Comparison of ENCODE assay signal across 14 mouse cellular contexts in the genomic region with DNA sequence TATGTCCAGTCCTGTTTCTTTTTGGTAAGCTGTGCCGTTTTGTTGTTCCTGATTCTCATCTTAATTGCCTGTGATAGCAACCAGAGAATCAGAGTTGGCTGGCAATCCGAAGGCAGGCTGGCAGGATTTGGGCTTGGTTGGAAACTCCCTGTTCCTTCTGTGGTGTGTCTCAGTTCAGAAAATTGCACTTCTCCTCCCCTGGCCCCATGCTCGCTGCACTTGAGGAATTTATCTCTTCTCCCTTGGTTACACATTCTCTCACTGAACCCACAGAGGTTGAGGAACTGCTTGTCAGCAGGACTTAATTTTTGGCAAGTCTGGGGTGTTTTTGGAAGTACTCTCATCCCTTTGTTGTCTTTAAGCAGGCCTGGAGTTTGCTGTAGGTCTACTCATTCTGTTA. TPM values are rescaled to one million over a fixed set of nuclear protein-coding genes. Genes with fewer than 3 reads are reported as not detected.
DNase-seq lines count a peak whose midpoint lies in the region; ATAC-seq and TF ChIP-seq lines count a peak whose summit lies in the region.
"Had no signal": no experiment of that assay in that cellular context is flagged by ENCODE, and none has a peak within 500 bp of the region (broad histone marks: within the 10 kb centered on the region; RNA-seq: fewer than 3 reads in every experiment).

No protein-coding gene starts in this region.

- ATAC-seq in kidney, embryonic 15.5 days (replicated peaks; ENCODE audit: low FRiP score), result peak; percentile 90
- ATAC-seq: liver, postnatal 0 days had no signal

- no peak overlapping the region for H3K4me3 ChIP-seq in layer of hippocampus, adult 2 months
- no peak overlapping the region for H3K4me3 ChIP-seq in kidney, embryonic 15.5 days (replicated peaks)
- H3K4me3 ChIP-seq: hindbrain, embryonic 13.5 days had no signal

- no peaks in the 10 kb centered on the region for H3K36me3 ChIP-seq in kidney, embryonic 15.5 days
- H3K36me3 ChIP-seq: G1E; hindbrain, embryonic 13.5 days had no signal

- H3K9me3 ChIP-seq in kidney, embryonic 15.5 days (replicated peaks), result no peaks in the 10 kb centered on the region
- H3K9me3 ChIP-seq: G1E; hindbrain, embryonic 13.5 days had no signal

- DNase-seq in layer of hippocampus, postnatal 10 days (ENCODE audit: low spot score in 2 of 2), result peak; percentile 13 to 16
- no peak for DNase-seq in layer of hippocampus, adult 2 months (ENCODE audit: low spot score in 2 of 2)
- DNase-seq in 3134 (ENCODE audit: extremely low read depth, insufficient read length, low spot score), result peak; percentile 7
- DNase-seq in Muller cell, postnatal 12 days (ENCODE audit: inconsistent ontology term), result peak; percentile 96
- no peak for DNase-seq in adrenal gland, postnatal 36 days
- no peak for DNase-seq in spleen, postnatal 4 days (ENCODE audit: low spot score in 2 of 2)
- DNase-seq: adrenal gland, adult 2 months; cerebellum, adult 2 months; liver, postnatal 0 days; thymus, postnatal 14 days had no signal

- no peak for TF ChIP-seq CTCF in layer of hippocampus, adult 2 months (conservative IDR thresholded peaks at IDR 0.05)

- no peaks in the 10 kb centered on the region for H3K27me3 ChIP-seq in kidney, embryonic 15.5 days
- H3K27me3 ChIP-seq: hindbrain, embryonic 13.5 days had no signal

- WGBS in kidney, embryonic 15.5 days, result 28% methylated on average over 3 of the region's 3 CpGs

- H3K4me1 ChIP-seq in kidney, embryonic 15.5 days, result peaks cover 11% of the 10 kb centered on the region
- H3K4me1 ChIP-seq: hindbrain, embryonic 13.5 days had no signal

- H3K4me2 ChIP-seq in kidney, embryonic 15.5 days, result no peak overlapping the region
- H3K4me2 ChIP-seq: hindbrain, embryonic 13.5 days had no signal

- H3K9ac ChIP-seq in kidney, embryonic 15.5 days, result no peak overlapping the region
- H3K9ac ChIP-seq: hindbrain, embryonic 13.5 days; liver, postnatal 0 days had no signal

- H3K27ac ChIP-seq in layer of hippocampus, adult 2 months, result no peak overlapping the region
- peak overlapping the region; percentile 85 for H3K27ac ChIP-seq in kidney, embryonic 15.5 days
- H3K27ac ChIP-seq: hindbrain, embryonic 13.5 days had no signal

RNA-seq across cellular contexts. Expression of a gene that starts 29.3 kb away (rescaled TPM):
- 1 to 10 TPM; 3.6 to 4.3 TPM for total RNA-seq in layer of hippocampus, postnatal 10 days (2021)
- under 1 TPM; 0.64 to 0.86 TPM for total RNA-seq in layer of hippocampus, adult 2 months (2021)
- 34.8 and 35.6 TPM in 2 replicates for polyA plus RNA-seq in kidney, embryonic 15.5 days (2015; fragmentation: Nextera tagmentation; extraction: Ambion mirVana)
- total RNA-seq in adrenal gland, postnatal 36 days (2021), result 10 to 100 TPM in 1 of 2 experiments, 1 to 10 TPM in 1; 9.8 to 10.4 TPM
- total RNA-seq: monocyte, adult 5-6 weeks had no signal
- polyA plus RNA-seq: G1E had no signal

Comparison
In these comparisons a context has a peak if more than half of its experiments do, and no peak if none do; other contexts are left out.
1. DNase-seq: peak in layer of hippocampus, postnatal 10 days (2 of 2), 3134 (single experiment) and Muller cell, postnatal 12 days (single experiment); none in layer of hippocampus, adult 2 months (0 of 2), adrenal gland, postnatal 36 days (0 of 2) and spleen, postnatal 4 days (0 of 2).